Mouse (Mus musculus) layer of hippocampus, adult 18-20 months (tissue): ENCODE measurements at regions not wholly inside any gene's neighbourhood (a gene's known extent, or its start where the extent isn't known, plus 50 kb on each side); places are given as distances from the start of the nearest gene placed in this dataset.

Experiments used
- DNase-seq, 2 experiments: peaks; one replicate each; pipeline ENCODE4 v3.0.0; 2022; ENCODE audit warnings: low spot score in 2 of 2

DNA sequence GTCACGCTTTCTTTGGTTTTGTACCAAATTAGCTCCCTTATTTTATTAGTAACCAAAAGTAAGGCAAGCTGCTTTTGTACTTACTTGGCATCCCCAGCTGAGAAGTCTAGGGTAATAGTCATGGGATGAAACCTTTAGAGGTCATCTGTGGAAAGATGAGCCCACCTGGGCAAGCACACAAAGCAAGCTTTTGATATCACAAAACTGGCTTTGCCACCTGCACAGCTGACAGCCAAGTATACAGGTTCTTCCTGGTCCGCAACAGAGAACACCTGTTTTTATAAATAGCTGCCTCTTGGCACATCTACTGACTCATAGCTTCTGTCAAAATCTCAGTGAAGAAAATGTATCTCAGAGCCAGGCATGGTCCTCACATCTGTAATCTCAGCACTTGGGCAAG is 197.2 kb downstream of the Arl4a start:
- DNase-seq: no peak

DNA sequence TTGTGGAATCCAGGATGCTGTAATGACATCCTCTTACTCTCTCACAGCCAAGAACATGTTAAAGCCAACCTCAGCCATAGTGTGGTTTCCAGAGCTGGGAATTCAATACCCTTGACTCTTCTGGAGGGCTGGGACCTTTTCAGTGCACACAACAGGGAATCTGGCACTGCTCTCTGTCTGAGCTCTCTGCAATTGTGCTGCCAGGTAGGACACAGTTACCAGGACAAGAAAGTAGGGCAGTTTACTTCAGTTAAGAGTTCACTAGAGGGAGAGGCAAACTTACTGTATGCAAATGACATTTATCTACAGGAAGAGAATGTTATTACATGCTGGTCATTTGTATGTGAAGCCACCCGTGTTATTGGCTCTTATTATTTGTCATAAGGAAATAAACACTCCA is 197.6 kb downstream of the Arl4a start:
- DNase-seq: no peak

DNA sequence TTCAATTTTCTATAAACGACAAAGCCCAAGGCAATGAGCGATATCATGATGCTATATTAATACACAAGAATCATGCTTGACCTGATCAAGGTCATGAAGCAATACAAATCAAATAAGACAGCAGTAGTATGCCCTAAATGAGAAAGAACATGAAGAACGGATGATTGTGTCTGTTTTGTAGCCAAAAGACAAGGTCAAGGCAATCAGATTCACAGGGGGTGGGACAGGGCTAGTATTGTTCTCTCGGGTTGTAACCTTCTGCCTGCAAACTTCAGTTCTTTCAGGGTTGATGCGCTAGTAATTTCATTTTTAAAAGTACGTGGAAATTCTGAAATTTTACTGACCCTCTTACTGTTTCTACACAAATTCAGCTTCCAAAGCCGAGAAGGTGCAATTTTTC is 206.7 kb downstream of the Arl4a start:
- no peak for DNase-seq

DNA sequence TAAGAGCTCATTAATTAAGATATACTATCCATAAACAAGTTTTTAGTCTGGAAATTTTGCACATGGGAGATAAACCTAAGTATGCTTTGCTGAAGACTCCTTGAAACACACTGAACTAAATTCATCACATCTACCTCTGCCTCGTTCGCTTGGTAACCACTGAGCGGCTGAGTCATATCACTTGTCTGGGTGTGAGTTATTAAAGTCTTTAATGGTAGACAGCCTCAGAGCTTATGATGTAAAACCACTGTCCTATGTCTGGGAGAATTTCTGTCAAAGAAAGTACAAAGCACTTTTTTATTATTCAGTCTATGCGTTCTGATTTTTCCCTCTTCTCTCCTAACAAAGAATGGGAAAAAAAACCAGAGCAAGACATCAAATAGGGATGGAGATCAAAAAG is 207.3 kb downstream of the Arl4a start:
- DNase-seq: no peak

DNA sequence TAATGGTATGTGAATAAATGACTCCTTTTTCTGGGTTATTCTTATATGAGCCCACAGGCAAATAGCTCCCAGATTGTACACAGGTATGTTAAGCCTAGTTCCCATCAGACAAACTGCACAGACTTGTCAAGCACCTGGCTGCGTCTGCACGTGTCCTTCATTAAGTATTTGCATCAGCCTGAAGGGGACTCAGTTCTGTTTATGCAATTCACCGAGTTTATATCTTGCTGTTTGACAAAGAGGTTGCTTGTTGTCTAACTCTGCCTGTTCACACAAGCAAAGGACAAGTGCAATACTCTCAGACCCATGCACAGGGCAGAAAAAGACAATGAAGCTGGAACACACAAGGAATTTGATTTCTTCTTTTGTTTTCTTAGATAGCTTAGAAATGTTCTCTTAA is 215.2 kb downstream of the Arl4a start:
- no peak for DNase-seq

DNA sequence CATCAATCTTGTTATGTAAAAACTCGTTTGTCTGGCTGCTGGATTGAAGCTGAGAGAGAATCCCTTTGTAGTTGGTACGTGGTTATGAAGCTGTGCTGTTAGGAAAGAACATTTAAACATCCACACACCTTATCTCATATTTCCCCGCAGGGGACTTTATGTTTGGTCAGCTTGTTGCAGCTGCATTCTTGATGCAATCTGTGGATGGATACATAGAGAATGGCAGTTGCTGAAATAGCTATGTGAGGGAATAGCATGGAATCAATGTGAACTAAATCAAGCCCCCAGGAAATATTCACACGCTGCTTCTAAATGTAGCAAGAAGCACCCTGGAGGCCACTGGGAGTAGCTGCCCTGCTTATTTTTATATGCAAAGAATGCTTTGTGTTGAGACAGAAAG is 236.3 kb downstream of the Arl4a start:
- DNase-seq: no peak

DNA sequence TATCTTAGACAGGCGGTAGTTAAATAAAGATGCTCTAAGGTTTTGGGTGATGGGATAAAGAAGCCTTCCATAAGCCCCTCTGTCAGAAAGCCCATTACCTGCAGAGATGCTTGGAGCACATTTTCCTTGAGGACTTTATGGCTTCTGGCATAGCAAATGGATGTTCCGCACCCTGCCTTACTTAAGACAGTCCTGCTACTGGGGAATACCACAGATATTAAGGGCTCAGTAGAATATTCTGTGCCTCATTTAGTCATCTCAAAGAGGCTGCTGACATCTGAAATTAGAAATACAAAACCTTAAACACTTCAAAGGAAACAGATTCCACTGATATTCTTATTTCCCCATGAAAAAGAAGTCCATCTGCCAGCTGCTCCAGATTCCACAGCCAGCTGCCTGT is 240.0 kb downstream of the Arl4a start:
- no peak for DNase-seq

DNA sequence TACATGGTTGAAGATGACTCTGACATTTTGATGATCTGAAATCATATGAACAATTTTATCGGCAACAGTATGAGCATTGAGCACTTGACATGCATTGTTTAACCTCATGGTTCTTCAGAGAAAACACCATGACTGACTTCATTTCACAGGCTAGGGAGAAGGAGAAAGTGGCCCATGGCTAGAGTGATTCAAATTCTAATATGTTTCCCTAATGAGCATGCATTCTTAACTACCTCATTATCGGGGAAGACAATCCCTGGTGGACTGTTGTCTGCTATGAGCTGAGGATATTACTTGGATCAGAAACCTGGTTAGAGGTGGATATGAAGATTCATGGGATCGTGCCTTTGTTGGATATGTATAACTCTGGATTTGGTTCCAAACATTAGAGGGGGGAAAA is 240.9 kb downstream of the Arl4a start:
- no peak for DNase-seq

DNA sequence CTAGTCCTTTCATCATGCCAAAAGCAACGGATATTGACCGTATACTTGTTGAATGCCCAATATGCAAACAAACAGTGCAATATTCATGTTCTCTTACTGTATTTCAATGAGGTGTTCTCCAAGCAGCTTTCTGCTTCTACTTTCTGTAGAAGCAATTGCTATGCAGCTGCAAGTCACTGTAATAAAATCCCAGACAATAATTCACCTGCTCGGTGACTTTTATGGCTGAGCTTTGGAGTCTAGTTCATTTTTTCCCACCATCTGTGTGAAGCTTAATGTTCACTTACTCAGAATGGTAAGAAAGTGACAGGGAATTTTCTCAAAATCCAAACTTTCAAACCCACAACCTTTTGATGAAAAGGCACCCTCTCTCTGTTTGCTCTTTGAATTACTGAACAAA is 252.8 kb downstream of the Arl4a start:
- DNase-seq: no peak

DNA sequence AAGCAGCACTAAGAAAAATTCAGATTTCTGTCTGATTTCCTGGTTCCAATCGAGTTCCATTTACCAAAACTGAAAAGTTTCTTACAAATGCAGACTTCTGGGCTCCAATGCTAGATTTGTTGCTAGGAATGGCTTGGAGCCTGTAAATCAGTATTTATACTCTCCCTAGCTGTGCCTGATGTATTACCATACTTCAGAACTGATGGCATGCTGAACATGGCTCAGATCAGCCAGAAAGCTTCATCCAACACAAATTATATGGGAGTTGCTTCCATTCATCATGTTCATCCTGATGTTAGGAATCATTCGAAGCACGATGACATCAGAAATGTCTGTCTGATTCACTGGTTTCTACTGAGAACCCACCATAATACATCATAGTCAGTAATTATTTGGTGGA is 253.3 kb downstream of the Arl4a start:
- DNase-seq: no peak

DNA sequence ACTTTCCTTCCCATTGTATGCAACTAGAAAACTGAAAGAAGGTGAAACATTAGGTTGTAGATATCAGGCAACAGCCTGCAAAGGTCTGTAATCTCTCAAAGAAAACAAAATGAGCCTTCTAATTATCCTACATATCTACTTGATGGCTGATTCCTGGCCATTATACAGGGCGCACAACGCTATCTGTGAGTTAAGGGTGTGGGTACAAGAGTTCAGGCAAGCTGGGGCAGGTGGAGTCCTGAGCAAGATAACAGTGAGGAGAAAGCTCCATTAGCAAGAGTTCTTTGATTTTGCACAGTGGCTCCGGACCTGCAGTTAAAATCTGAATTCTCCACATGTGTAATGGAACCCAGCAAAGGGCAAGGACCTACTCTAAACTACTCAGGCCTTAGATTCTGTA is 261.7 kb downstream of the Arl4a start:
- DNase-seq: no peak

DNA sequence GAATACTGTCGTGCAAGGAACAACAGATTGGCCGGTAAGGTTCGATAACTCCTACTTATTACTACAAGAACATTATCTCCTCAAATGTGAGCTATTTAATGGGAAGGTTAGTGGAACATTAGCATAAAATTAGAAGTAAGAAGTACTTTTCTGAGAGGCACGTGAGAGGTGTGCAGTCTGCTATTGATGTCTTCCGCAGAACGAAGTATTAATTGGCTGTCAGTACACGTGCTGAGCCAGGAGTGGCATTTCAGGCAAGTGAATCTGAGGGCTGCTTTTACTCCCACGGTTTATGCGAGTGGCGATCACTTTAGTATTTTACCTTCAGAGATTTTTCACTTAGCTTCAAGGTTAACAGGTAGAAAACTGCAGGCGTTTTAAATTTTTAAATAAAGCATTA is 270.8 kb downstream of the Arl4a start:
- DNase-seq: peak in 1 of 2 experiments; percentile 5

DNA sequence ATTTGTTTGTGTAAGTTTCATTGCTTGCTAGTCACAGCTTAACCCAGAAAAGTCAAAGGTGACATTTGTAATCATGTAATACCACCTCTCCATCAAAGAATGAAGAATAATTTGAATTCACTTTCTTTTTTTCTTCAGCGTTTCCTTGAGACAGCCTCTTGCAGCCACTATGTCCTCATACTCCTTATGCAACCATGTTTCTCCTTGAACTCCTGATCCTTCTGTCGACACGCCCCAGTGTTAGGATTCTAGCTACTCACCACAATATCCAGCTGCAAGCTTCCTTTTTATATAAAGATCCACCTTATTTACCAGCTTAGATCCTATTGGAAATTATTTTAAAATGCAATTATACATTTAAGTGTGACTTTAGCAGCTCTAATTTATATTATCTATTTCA is 274.3 kb downstream of the Arl4a start:
- DNase-seq: no peak

DNA sequence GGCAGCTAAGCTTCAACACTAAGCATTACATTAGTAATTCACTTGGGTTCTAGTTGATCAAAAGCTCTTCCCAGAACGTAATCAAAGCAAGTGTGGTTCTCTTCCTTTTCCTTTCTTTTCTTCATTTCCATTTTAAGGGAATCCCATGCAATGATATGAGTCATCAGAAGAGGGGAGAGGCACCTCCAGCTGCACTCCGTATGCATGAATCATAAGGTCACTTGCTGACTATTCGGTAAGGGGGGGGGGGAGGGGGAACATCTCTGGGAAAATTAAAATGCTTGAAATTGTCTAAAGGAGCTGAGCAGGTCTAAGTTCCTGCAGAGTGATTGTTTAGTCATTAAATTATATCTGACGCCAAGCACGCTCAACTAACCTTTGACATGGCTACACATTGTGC is 275.9 kb downstream of the Arl4a start:
- no peak for DNase-seq

DNA sequence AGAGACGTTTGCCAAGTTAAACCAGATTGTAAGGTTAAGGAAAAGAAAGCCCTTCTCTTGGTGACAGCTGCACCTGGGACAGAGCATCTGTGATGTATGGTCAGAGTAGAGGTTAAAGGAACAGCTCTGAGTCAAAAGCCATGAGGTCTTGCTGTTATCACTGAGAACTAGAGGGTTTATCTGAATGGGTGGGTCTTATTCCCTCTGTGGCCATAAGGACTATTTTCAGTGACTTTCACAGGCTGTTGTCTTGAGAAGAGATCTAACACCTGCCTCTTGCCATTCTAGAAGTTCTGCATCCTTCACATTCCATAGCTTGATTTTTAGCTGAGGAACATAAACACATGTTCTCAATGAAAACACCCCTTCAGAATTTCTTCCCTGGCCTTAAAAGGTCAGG is 276.5 kb downstream of the Arl4a start:
- DNase-seq: no peak

DNA sequence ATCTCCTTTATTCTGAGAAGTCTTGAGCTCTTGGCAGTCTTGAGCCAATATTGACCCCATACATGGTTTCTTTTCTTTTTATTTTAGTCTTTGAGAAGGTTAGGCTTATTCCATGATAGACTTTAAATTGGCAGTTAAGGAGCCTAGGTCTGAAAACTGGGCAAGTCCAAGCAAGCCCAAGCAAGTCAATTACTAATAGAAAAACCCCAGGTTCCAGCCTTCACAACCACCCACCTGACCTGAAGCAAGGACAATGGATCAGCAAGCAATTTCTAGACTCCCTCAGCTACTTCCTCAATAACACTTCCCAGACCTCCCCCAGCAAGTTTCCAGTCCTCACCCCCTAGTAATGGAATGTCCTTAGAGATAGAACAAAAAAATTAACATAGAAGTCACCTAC is 279.9 kb downstream of the Arl4a start:
- no peak for DNase-seq

DNA sequence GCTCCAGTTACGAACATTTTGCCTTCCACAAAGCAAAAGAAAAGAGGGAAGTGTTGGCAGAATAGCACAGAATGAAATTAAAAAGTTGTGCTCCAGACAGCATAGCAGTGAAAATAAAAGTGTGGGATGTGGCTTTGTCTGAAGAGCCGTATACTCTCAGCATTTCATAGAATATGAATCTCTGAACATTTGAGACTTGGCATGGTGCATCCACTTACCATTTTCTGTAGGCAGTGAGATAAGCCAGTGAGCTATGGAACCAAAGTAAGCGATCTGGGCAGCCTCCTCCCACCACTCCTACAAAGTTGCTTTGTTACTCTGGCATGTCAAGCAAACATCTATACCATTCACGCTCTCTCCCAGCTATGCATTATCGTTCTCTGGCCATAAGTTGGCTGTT is 286.0 kb downstream of the Arl4a start:
- peak in 1 of 2 experiments; percentile 11 for DNase-seq

DNA sequence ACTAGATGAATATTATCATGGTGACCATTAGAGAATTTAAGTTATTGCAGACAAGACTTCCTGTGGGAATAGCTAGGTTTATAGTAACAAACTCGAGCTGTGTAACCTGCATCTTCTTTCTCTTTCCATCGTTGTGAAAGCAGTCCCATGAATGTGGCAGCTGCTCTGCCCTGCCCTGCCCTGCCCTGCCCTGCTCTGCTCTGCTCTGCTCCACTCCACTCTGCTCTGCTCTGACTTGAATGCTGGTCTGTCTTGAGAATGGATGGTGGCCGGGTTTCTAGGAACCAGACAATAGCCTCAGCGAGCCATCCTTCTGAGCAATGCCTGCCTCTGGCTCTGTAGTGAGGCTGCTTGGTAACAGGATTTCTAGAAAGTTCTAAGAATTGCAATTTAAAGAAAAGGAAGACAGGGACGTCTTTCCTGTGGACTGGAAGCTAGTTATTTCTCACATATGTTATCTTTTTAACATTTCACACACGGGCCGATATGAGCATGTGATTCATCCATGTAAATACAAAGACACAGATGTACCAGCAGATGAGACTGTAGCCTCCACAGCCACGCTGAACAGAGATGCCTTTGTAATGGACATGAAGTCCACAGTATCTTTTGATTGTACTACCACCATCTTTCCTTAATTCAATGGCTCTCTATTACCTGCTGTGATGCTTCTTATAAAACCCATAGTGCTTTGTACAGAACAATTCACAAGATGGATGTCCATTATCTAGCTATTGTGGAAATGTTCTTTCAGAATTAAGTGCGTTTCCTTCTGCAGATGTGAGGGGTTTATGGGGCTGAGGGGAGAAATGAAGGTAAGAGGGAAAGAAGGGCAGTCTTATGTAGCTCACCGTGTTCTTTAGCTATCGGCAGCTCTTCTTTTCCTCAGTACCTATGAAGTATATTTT is 295.4 kb downstream of the Arl4a start:
- no peak for DNase-seq

DNA sequence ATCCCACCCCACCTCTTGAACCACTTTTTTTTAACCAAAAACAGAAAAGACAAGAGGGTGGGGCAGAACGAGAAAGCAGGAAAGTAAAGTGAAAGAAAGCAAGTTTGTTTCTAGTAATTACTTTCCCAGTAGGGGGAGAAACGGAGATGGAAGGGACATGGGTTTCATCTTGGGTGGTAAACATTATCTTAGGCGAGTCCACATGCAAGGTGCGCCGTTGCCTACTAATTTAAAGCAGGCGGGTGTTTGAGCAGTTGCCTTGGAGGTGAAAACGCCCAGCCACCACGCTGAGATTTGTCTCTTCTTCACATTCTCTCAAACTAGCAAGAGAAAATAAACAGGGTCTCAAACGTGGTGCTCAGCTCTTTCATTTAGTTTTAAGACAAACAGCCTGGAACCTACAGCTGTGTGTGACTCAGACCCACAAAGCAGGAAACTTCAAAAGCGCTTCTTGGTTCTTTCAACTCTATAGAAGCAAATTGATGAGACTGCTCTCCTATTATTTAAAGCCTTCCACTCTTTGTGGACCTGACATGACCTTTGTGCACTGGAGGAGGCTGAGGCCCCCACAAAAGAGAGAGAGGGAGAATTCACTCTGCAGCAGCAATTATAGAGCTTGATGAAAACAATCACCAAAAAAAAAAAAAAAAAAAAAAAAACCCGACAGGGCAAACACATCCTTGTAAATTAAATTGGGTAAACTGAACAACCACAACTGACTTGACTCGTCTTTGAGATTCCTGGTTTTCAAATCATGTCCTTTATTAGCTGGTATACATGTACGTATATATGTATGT is 296.6 kb downstream of the Arl4a start:
- DNase-seq: no peak

DNA sequence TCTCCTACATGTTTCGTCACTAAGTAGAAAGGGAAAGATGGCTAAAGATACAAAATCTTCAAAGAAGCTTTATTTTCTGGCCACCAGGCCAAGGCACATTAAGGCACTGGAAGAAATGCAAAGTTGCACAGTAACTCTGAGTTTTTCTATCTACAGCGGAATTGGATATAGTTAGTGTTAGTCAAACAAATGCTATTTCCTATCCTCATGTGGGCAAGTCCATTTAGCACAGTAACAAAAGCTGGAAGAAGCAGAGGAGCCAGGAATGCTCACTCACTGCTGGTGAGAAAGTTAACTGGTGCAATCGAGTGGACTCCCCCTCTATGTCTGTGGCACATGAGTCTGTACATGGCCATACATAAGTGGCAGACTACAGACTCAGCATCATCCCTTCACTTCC is 300.9 kb downstream of the Arl4a start:
- DNase-seq: no peak

DNA sequence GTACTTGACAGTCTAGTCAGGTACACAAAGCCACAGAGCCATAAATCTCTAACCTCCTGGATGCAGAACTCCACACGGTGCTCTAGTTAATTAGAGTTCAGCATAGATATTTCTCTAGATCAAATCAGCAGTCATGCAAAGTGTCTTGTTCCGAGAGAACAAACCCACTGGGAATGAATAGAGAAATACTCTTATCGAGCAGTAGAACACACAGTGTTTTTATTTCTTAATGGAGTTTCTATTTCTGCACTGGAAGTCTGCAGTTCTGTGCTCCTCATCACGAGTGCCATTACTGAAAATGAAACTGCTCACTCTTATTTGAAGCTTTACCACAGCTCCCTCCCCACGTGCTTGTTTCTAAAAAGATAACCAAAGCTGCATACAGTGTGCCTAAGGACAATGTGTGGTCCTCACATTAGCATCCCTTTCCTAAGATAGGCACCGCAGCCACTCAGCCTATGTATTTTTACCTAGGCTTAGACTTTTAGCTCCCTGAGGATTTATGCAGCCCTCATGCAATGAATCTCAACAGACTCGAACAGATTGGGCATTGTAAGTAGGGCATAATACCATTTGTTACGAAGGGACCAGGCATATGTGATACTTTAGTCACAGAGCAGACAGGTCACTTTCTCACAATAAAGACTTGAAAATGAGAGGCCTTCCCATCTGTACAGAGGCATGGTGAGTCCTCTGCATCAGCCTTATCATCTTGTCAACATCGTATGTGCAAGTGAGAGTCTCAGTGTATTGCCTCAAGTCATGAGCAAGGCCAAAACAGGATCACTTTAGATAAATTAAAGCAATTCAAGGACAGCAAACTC is 301.5 kb downstream of the Arl4a start:
- peak in 1 of 2 experiments; percentile 6 for DNase-seq

DNA sequence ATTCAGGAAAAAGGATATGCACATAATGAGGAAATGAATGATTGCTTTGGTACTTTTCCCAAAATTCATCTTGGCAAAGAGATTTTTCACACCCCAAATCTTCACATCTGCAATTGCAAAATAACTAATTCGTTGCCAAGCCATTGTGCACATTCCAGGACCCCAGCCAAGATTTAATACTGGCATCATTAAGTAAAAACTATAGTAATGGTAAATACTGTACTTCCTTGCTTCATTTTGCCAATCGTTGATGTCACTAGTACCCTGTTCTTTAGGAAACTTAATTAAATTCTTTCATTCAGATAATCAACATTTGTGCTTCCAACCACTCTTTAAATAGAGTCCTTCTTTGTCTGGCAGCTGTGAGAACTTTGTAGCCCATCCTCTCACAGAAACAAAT is 303.6 kb downstream of the Arl4a start:
- no peak for DNase-seq
